Mouse (Mus musculus) adrenal gland, postnatal 36 days (tissue): ENCODE measurements around the gene Fbxo46. TPM values are rescaled to one million over a fixed set of nuclear protein-coding genes. Genes with fewer than 3 reads are reported as not detected.

Experiments used
- DNase-seq, 2 experiments: peaks; one replicate each; pipeline ENCODE4 v3.0.0; 2021; ENCODE audit warnings: mixed read lengths in 1 of 2
- microRNA-seq: library from miRNA; unstranded; fragments of <30 nt; microRNA quantifications from one replicate; pipeline ENCODE4 v1.2.0, GENCODE M21; 2021
- total RNA-seq, 2 experiments: library from RNA; stranded (reverse); gene quantifications; 2 replicates each; pipeline ENCODE4 v1.2.3; 2021

Gene Fbxo46
- total RNA-seq, 2 experiments from 2014 or later, result 11.5 to 13.1 TPM

DNA sequence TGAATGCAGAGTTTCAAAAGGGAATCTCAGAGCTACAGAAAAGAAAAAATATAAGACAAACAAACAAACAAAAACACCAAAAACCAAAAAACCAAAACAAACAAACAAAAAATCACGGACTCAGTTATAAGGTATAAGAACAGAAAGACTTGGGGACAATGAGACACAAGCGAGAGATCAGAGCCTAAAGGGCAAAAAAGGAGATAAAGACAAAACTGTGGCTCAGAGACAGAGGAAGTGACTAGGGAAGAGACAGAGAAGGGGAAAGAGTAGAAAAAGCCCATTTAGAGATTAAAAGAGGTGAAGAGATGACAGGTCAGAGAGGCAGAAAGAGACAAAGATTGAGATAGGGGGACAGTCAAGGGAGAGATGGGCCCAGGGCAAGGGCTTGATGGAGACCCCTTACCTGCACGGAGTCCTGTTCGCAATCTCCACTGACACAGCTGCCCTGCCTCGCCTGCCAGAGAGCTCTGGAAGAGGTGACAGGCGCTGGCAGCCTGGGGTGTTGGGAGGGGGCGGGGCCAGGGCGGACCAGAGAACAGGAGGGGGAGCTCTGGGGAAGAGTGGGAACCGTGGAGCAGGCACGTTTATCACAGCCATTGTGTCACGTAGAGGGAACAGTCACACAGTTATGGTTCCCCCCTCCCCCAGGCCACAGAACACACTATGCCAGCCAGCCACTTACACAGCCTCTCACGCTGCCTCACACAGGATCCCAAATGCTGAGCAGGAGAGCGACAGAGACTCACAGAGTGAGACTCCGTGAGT is 46.2 kb downstream of the Fbxo46 start, which contains the start of gene Gipr:
Gene Gipr (minus strand): TSS at position 472 of the 768 bp plus-strand sequence.
- DNase-seq, result no peak

DNA sequence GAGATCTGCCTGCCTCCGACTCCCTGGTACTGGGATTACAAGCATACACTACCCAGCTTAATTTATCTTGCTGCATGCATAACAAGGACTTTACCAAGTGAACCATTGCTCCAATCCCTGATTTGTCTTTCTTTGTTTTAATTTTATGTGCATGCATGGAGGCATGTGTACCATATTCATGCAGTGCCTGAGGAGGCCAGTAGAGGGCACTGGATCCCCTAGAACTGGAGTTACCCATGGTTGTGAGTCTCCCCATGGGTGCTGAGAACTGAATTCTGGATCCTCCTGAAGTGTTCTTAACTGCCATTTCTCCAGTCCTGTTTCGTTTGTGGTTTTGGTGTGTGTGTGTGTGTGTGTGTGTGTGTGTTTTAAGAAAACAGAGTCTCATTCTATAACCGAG is 47.3 kb downstream of the Fbxo46 start:
- no peak for DNase-seq

- DNase-seq, result no peak
Measured at GRCm38 (mm10) chr7:19169506-19169905, 49.8 kb downstream of the Fbxo46 start.

- DNase-seq, result no peak
Measured at GRCm38 (mm10) chr7:19170142-19170541, 50.5 kb downstream of the Fbxo46 start.

- no peak for DNase-seq
Measured at GRCm38 (mm10) chr7:19171831-19172230, 52.2 kb downstream of the Fbxo46 start.

- peak; percentile 79 to 89 for DNase-seq
Measured at GRCm38 (mm10) chr7:19172874-19173273, 53.2 kb downstream of the Fbxo46 start.

DNA sequence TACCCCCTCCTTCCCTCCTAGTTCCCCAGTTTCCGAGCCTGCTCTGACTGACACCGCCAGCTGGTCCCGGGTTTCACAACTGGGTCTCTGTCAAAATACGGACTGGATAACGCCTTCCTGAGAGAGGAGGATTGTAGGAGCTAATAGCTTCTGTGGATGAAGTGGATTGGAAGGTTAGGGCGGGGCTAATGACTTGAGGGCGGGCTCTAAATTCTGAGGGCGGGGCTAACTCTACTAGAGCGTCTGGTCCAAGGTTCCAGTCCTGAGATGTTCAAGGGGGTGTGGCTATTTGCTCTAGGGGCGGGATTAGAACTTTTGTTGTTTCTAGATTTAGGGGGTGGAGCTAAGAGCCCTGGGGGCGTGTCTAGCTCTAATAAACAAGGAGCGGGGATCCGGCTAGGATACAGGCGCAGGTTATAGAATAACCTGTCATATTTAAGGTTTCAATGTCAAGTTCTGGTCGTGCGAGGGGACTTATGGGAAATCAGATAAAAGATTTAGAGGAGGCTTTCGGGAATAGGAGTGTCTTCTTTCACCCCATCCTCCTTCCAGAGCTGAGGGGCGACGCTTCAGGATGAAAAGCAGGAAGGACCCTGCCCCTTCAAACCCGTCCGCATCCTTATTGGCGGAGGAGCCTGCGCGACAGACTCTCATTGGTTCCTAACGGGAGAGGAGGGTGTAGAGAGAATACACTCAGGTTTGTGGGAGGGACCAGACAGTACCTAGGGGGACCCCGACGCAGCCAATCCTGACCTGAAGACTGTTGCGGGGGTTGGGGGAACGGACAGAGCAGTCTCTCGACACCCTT is 56.3 kb downstream of the Fbxo46 start, which contains the start of gene Eml2:
Gene Eml2 (plus strand): TSS at position 714 of the 808 bp plus-strand sequence.
- peak in 1 of 2 experiments; percentile 37 for DNase-seq

- DNase-seq, result no peak
Measured at GRCm38 (mm10) chr7:19176516-19176947, 56.9 kb downstream of the Fbxo46 start.

DNA sequence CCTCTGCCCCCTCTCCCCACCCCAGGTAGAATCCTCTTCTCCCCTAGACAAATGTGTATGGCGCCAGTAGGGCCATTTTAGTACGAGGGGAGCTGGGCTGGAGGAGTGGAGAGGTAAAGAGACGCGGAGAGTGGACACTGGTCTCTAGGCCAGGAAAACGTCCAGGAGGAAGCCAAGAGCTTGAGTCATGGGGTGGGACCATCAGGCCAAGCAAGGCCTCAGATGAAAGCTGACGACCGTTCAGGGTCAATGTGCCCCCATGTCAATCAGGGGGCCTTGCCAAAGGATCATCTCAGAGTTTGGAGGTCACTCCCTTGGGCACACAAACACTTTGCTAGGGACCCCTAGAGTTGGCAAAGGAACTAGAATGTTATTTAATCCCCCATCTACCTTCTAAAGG is 57.6 kb downstream of the Fbxo46 start:
- peak in 1 of 2 experiments; percentile 33 for DNase-seq

DNA sequence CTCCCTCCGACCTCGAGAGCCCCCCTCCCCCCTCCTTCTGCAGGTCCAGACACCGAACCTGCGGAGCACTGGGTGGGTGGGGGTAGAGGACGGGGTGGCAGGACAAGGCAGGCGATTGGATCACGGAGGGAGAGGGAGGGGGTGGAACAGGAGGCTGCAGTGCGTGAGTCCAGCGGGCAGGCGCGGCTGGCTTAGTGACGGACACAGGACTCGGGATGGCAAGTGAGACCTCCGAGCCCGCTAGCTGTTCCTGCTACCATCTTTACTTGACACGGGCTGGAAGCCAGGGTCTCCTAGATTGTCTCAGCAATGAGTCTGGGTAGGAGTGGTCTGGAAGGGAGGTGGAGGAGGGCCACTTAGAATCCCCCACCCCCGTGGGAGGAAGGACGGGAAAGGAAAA is 58.4 kb downstream of the Fbxo46 start:
- no peak for DNase-seq

GRCm38 (mm10) chr7:19178443-19179092 is 58.9 kb downstream of the Fbxo46 start:
- DNase-seq, result peak; percentile 85 to 86

- DNase-seq, result peak; percentile 84 to 86
Measured at GRCm38 (mm10) chr7:19179173-19179572, 59.5 kb downstream of the Fbxo46 start.

- DNase-seq, result no peak
Measured at GRCm38 (mm10) chr7:19179936-19180335, 60.3 kb downstream of the Fbxo46 start.

DNA sequence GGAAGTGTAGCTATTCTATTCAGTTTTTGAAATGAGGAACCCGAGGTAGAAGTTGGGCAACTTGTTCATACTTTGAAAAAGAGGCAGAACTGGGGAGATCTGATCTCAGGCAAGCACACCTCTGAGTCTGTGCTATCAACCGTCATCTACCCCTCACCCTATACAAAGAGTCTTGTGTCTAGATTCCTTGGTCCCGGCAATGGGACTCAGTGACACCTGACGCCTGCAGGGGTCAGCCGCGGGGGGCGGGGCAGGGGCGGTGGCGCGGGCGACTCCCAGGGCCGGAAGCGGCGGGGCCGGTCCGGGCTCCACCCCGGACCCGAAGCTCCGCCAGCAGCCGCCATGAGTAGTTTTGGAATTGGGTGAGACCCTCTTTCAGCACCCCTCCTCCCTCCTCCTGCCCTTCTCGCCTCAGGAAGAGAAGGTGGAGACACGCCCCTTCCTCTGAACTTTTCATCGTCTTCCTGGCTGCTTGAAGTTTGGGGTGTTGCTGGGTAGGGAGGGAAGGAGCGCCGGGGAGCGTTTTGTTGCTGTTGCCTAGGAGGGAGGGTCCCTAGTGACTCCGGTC is 61.3 kb downstream of the Fbxo46 start:
- DNase-seq, result peak; percentile 71 to 84

DNA sequence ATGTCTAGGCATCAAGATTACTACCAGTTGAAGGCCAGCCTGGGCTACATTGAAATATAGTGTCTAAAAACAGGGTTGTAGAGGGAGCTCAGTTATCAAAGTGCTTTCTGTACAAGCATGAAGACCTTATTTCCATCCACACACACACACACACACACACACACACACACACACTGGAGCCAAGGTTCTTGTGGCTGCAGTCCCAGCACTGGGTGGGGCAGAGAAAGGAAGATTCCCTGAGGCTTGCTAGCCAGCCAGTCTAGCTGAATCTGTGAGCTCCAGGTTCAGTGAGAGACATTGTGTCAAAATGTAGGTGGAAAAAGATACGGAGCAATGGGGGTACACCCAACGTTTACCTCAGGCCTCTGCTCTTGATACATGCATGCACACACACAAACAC is 64.6 kb downstream of the Fbxo46 start:
- DNase-seq, result no peak

DNA sequence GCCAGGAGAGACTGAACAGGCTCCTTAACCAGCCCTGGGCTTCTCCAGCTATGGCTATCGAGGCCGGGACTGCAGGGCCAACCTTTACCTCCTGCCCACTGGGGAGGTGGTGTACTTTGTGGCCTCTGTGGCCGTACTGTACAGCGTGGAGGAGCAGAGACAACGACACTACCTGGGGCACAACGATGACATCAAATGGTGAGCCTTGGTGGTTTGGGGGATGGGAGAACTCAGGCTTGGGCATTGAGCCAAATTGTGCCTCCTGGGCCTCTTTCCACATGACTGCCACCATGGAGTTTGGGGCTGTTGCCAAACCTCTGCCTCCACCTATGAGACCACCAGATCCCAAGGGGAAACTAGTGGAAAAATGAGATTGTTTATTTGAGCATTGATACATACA is 65.1 kb downstream of the Fbxo46 start:
- no peak for DNase-seq

Small RNA genes within 50 kb of the gene (microRNA-seq; reads per million reads assigned to microRNA genes)
- gene Mir3100 (2.0 reads per million), gene Mir330 (687 reads per million, percentile 74 among the genes with 10 or more reads in this experiment)

Other genes starting within 250 kb of the Fbxo46 start
- gene Pglyrp1, start 248.5 kb upstream of the Fbxo46 start, total RNA-seq, result 1 to 10 TPM in 1 of 2 experiments, under 1 TPM in 1; 0.56 to 1.3 TPM
- 10 to 100 TPM; 11.5 to 12.1 TPM for gene Ccdc61, start 209.4 kb upstream of the Fbxo46 start, total RNA-seq
- gene Nova2, start 194.0 kb upstream of the Fbxo46 start, total RNA-seq, result 1 to 10 TPM; 3.7 to 5.4 TPM
- not detected for gene Nanos2, start 132.5 kb upstream of the Fbxo46 start, total RNA-seq
- 10 to 100 TPM; 10.3 to 12.2 TPM for gene Mypop, start 128.6 kb upstream of the Fbxo46 start, total RNA-seq
- gene Irf2bp1, start 115.8 kb upstream of the Fbxo46 start, total RNA-seq, result 10 to 100 TPM; 47.0 to 47.5 TPM
- gene Foxa3, start 96.3 kb upstream of the Fbxo46 start, total RNA-seq, result not detected
- gene Sympk, start 95.5 kb upstream of the Fbxo46 start, total RNA-seq, result 100 to 1,000 TPM in 1 of 2 experiments, 10 to 100 TPM in 1; 88.7 to 102 TPM
- gene Rsph6a, start 65.2 kb upstream of the Fbxo46 start, total RNA-seq, result not detected
- 10 to 100 TPM; 53.8 to 57.1 TPM for gene Dmwd, start 43.6 kb upstream of the Fbxo46 start, total RNA-seq
- 100 to 1,000 TPM in 1 of 2 experiments, 10 to 100 TPM in 1; 81.5 to 110 TPM for gene Dmpk, start 36.0 kb upstream of the Fbxo46 start, total RNA-seq
- 10 to 100 TPM; 14.0 to 15.6 TPM for gene Six5, start 25.3 kb upstream of the Fbxo46 start, total RNA-seq
- gene Gm4969, start 1.5 kb upstream of the Fbxo46 start, total RNA-seq, result not detected
- 10 to 100 TPM; 17.4 to 18.8 TPM for gene Qpctl, start 29.4 kb downstream of the Fbxo46 start, total RNA-seq
- 100 to 1,000 TPM in 1 of 2 experiments, 10 to 100 TPM in 1; 96.5 to 105 TPM for gene Snrpd2, start 29.9 kb downstream of the Fbxo46 start, total RNA-seq
- gene Gipr, start 46.3 kb downstream of the Fbxo46 start, total RNA-seq, result under 1 TPM; 0.40 to 0.56 TPM
- 10 to 100 TPM; 45.2 to 65.2 TPM for gene Eml2, start 56.6 kb downstream of the Fbxo46 start, total RNA-seq
- 10 to 100 TPM in 1 of 2 experiments, 1 to 10 TPM in 1; 5.9 to 12.9 TPM for gene Gpr4, start 92.7 kb downstream of the Fbxo46 start, total RNA-seq
- 10 to 100 TPM; 31.7 to 37.4 TPM for gene Opa3, start 108.5 kb downstream of the Fbxo46 start, total RNA-seq
- gene Vasp, start 152.0 kb downstream of the Fbxo46 start, total RNA-seq, result 10 to 100 TPM; 45.4 to 55.0 TPM
- gene Ppm1n, start 160.2 kb downstream of the Fbxo46 start, total RNA-seq, result not detected
- 1 to 10 TPM; 4.6 to 5.1 TPM for gene Rtn2, start 162.8 kb downstream of the Fbxo46 start, total RNA-seq
- gene Fosb, start 190.2 kb downstream of the Fbxo46 start, total RNA-seq, result 10 to 100 TPM; 11.2 to 23.6 TPM
- gene Ercc1, start 224.9 kb downstream of the Fbxo46 start, total RNA-seq, result 10 to 100 TPM; 33.0 to 38.8 TPM
- 10 to 100 TPM; 11.3 to 12.8 TPM for gene Cd3eap, start 239.6 kb downstream of the Fbxo46 start, total RNA-seq
- gene Ppp1r13l, start 239.9 kb downstream of the Fbxo46 start, total RNA-seq, result 1 to 10 TPM; 5.8 to 8.9 TPM